Mouse (Mus musculus) heart, embryonic 15.5 days (tissue): Measurements from ENCODE around the gene Xylt2. TPM values are rescaled to one million over a fixed set of nuclear protein-coding genes. Genes with fewer than 3 reads are reported as not detected.
A peak's percentile ranks its signal among the peaks of the same experiment; 100 is the strongest.
"Not testable (repeated sequence)": the region's sequence is repeated elsewhere in the genome, so short reads cannot be mapped to it uniquely, and the experiment has no call there.

Source experiments
- ATAC-seq: fragments of 200-750 bp; cut with Nextera tagmentation; replicated peaks from 2 replicates; pipeline ENCODE4 v1.8.0; 2017; ENCODE audit warnings: low read depth, moderate TSS enrichment; ENCODE audit not compliant: insufficient number of reproducible peaks, insufficient read depth, low FRiP score
- H3K27ac ChIP-seq: fragments of 300-500 bp; sonication (generic); 2 replicates; pipeline ENCODE4 v1.5.1; 2015; ENCODE audit warnings: mild to moderate bottlenecking, inconsistent platforms
- H3K27me3 ChIP-seq: fragments of 300-500 bp; sonication (generic); 2 replicates; pipeline ENCODE4 v1.6.1; 2015; ENCODE audit warnings: inconsistent platforms
- H3K36me3 ChIP-seq: fragments of 300-500 bp; sonication (generic); 2 replicates; pipeline ENCODE4 v1.6.1; 2015; ENCODE audit warnings: mild to moderate bottlenecking, inconsistent platforms
- H3K4me1 ChIP-seq: fragments of 300-500 bp; sonication (generic); replicated peaks from 2 replicates; pipeline ENCODE4 v1.6.1; 2015; ENCODE audit warnings: inconsistent platforms
- H3K4me2 ChIP-seq: fragments of 300-500 bp; sonication (generic); 2 replicates; pipeline ENCODE4 v1.6.1; 2015; ENCODE audit warnings: inconsistent platforms, mild to moderate bottlenecking, moderate library complexity
- H3K4me3 ChIP-seq: fragments of 300-500 bp; sonication (generic); 2 replicates; pipeline ENCODE4 v1.5.1; 2015; ENCODE audit warnings: mild to moderate bottlenecking, inconsistent platforms
- H3K9ac ChIP-seq: fragments of 300-500 bp; sonication (generic); 2 replicates; pipeline ENCODE4 v1.6.1; 2015; ENCODE audit warnings: mild to moderate bottlenecking, inconsistent platforms
- H3K9me3 ChIP-seq: fragments of 300-500 bp; sonication (generic); replicated peaks from 2 replicates; pipeline ENCODE4 v1.6.1; 2016; ENCODE audit warnings: inconsistent platforms
- WGBS: fragments of 180-500 bp; shearing (Covaris S2); methylation state at CpG from one replicate; pipeline ENCODE4 v1.1.7; 2015; ENCODE audit warnings: mixed read lengths; 5-methylcytosine and 5-hydroxymethylcytosine counted together
- polyA plus RNA-seq: library from polyadenylated mRNA; unstranded; fragments of >200 nt; fragmentation: Nextera tagmentation; extraction: Ambion mirVana; gene quantifications from 2 replicates; pipeline ENCODE4 v1.2.1, GENCODE M21; 2015

Gene Xylt2
- polyA plus RNA-seq, 1 experiment from 2014 or later = 11.6 TPM

- Histone ChIP-seq H3K4me2 (no peak overlapping the region), H3K36me3 (no peaks in the 10 kb centered on the region), H3K27me3 (0 out of 2 replicates have a peak, but pooled peaks cover 7% of the 10 kb centered on the region), H3K27ac (no peak overlapping the region), H3K9ac (no peak overlapping the region), H3K4me1 (peaks cover 6% of the 10 kb centered on the region; the same call in 1 of the 2 replicates), H3K4me3 (no peak overlapping the region), H3K9me3 (no peaks in the 10 kb centered on the region)
- WGBS = 64% methylated on average over 27 of the region's 27 CpGs
- ATAC-seq = no peak
Measured at GRCm38 (mm10) chr11:94701401-94702215, 24.3 kb upstream of the Xylt2 start.

DNA sequence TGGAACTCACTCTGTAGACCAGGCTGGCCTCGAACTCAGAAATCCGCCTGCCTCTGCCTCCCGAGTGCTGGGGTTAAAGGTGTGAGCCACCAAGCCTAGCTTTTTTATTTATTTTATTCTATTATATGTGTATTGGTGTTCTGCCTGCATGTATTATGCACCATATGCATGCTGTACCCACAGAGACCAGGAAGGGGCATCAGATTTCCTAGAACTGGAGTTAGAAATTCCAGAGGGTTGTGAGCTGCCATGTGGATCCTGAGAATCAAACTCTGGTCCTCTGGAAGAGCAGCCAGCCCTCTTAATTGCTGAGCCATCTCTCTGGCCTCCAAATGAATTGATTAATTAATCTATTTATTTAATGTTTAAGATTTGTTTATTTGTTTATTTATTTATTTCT is 22.1 kb upstream of the Xylt2 start:
- no peak overlapping the region for H3K27ac ChIP-seq
- H3K27me3 ChIP-seq = 0 out of 2 replicates have a peak, but pooled peaks cover 7% of the 10 kb centered on the region
- H3K4me2 ChIP-seq = no peak overlapping the region
- no peak overlapping the region for H3K4me3 ChIP-seq
- H3K36me3 ChIP-seq = no peaks in the 10 kb centered on the region
- no peak for ATAC-seq
- H3K4me1 ChIP-seq = peaks cover 6% of the 10 kb centered on the region; the same call in 1 of the 2 replicates
- no peak overlapping the region for H3K9ac ChIP-seq
- 96% methylated on average over 3 of the region's 3 CpGs for WGBS
- no peaks in the 10 kb centered on the region for H3K9me3 ChIP-seq

DNA sequence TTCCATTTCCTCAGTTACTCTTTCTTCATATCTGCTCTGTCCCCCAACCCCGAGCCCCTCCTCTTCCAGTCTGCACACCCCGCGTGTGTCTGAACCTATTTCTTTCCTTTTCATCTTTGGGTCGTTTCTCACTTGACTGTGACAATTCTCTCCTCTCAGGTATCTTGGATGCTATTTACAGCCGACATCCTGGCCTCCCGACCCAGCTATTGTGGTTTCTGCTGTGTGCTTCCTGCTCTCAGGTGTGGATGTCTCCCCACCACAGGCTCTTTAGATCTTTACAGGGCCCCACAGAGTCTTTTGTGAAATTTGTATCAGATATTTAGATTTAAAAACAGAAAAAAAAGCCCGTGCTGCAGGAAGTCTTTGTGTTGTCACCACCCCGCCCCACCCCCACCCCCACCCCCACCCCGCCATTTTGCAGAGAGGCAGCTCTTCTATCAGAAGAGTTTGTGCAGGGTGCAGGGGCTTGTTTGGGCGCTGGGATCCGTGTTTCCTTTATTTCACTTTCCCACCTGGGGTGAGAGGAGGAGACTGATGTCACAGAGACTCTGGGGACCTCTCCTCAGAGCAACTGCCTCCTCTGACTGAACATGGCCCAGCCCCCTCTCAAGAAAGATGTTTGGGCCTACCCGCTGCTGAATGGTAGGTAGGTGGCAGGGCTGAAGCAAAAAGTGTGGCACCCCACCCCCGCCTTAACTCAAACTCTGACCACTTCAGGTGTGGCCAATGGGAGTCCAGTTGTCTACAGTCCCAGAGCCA is 20.6 kb upstream of the Xylt2 start:
- Histone ChIP-seq H3K4me2 (no peak overlapping the region), H3K27ac (no peak overlapping the region), H3K36me3 (no peaks in the 10 kb centered on the region), H3K27me3 (0 out of 2 replicates have a peak, but pooled peaks cover 7% of the 10 kb centered on the region), H3K9ac (no peak overlapping the region), H3K4me1 (peaks cover 6% of the 10 kb centered on the region; the same call in 1 of the 2 replicates), H3K4me3 (no peak overlapping the region), H3K9me3 (no peaks in the 10 kb centered on the region)
- WGBS = 38% methylated on average over 13 of the region's 13 CpGs
- ATAC-seq = no peak

GRCm38 (mm10) chr11:94697140-94697539 is 19.8 kb upstream of the Xylt2 start:
- Histone ChIP-seq H3K36me3 (no peaks in the 10 kb centered on the region), H3K27me3 (0 out of 2 replicates have a peak, but pooled peaks cover 7% of the 10 kb centered on the region), H3K9ac (no peak overlapping the region), H3K4me3 (no peak overlapping the region), H3K4me1 (peaks cover 6% of the 10 kb centered on the region; the same call in 1 of the 2 replicates), H3K27ac (no peak overlapping the region), H3K9me3 (no peaks in the 10 kb centered on the region), H3K4me2 (no peak overlapping the region)
- WGBS = 85% methylated on average over 2 of the region's 2 CpGs
- no peak for ATAC-seq

GRCm38 (mm10) chr11:94695508-94695907 is 18.2 kb upstream of the Xylt2 start:
- H3K36me3 ChIP-seq = no peaks in the 10 kb centered on the region
- H3K27ac ChIP-seq = no peak overlapping the region
- H3K9me3 ChIP-seq = no peaks in the 10 kb centered on the region
- peaks cover 6% of the 10 kb centered on the region; the same call in 1 of the 2 replicates for H3K4me1 ChIP-seq
- 55% methylated on average over 6 of the region's 6 CpGs for WGBS
- H3K9ac ChIP-seq = no peak overlapping the region
- H3K4me3 ChIP-seq = no peak overlapping the region
- H3K27me3 ChIP-seq = no peaks in the 10 kb centered on the region
- no peak overlapping the region for H3K4me2 ChIP-seq
- no peak for ATAC-seq

- ATAC-seq = not testable (repeated sequence)
Measured at GRCm38 (mm10) chr11:94692502-94692901, 15.2 kb upstream of the Xylt2 start.

DNA sequence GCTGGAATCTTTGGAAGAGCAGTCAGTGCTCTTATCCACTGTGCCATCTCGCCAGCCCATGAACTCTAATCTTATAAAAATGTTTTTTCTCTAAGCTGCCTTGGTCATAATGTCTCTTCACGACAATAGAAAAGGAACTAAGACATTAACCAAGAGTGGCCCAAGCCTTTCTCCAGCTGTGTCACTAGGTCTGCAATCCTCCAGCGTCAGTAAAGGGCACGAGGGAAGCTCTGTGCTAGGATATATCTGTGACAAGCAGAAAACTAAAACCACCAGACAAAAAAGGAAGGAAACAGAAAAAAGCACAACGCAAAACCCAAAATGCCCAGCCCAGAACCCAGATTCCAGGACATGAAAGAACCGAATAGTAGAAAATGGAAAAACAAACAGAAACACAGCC is 9.9 kb upstream of the Xylt2 start:
- Histone ChIP-seq H3K9me3 (no peaks in the 10 kb centered on the region), H3K27ac (no peak overlapping the region), H3K9ac (no peak overlapping the region), H3K36me3 (no peaks in the 10 kb centered on the region), H3K4me3 (no peak overlapping the region), H3K4me1 (no peaks in the 10 kb centered on the region), H3K27me3 (no peaks in the 10 kb centered on the region), H3K4me2 (no peak overlapping the region)
- WGBS = 67% methylated on average over 6 of the region's 6 CpGs
- no peak for ATAC-seq

More at GRCm38 (mm10) chr11:94692502-94692901, 15.2 kb upstream of the Xylt2 start:
- not testable (repeated sequence) for H3K9ac ChIP-seq, H3K4me3 ChIP-seq, H3K4me2 ChIP-seq, H3K27ac ChIP-seq, H3K4me1 ChIP-seq, H3K36me3 ChIP-seq, H3K27me3 ChIP-seq, H3K9me3 ChIP-seq

DNA sequence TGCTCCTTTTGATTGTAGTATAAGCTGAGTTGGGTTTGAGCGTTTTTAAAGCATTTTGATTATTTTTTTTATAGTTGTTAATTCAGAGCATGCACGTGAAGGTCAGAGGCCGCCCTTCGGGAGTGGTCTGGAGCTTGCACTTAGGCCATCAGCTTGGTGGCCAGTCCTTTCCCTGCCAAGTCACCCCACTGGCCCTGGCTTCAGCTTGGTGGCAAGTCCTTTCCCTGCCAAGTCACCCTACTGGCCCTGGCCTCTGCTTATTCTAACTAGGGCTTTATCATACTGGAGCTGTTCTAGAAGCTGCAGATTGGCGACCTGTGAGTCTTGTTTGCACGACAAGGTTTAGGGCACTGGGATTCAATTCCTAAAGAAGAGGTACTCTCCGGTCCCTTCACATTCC is 5.1 kb upstream of the Xylt2 start:
- H3K36me3 ChIP-seq = no peaks in the 10 kb centered on the region
- H3K4me2 ChIP-seq = no peak overlapping the region
- 81% methylated on average over 7 of the region's 7 CpGs for WGBS
- no peaks in the 10 kb centered on the region for H3K9me3 ChIP-seq
- H3K27me3 ChIP-seq = no peaks in the 10 kb centered on the region
- peaks cover 3% of the 10 kb centered on the region for H3K4me1 ChIP-seq
- no peak overlapping the region for H3K4me3 ChIP-seq
- no peak for ATAC-seq
- no peak overlapping the region for H3K9ac ChIP-seq
- H3K27ac ChIP-seq = no peak overlapping the region

DNA sequence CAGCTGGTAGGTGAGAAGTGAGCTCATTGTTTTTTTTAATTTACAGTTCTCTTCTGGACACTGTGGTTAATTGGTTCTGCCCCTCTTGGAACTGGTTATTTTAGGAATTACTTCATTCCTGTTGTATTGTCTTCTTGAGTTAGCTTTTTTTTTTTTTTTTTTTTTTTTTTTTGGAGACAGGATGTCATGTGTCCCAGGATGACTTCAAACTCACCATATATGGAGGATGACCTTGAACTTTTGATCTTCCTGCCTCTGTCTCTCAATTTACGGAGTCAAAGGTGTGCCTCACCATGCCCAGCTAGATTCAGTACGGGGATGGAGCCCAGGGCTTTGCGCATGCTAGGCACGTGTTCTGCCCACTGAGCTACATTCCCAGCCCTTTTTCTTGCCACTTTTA is 4.3 kb upstream of the Xylt2 start:
- 82% methylated on average over 4 of the region's 4 CpGs for WGBS
- no peak for ATAC-seq
- H3K4me2 ChIP-seq = no peak overlapping the region
- peaks cover 4% of the 10 kb centered on the region for H3K4me1 ChIP-seq
- no peaks in the 10 kb centered on the region for H3K9me3 ChIP-seq
- H3K9ac ChIP-seq = no peak overlapping the region
- H3K27me3 ChIP-seq = no peaks in the 10 kb centered on the region
- H3K36me3 ChIP-seq = no peaks in the 10 kb centered on the region
- no peak overlapping the region for H3K27ac ChIP-seq
- no peak overlapping the region for H3K4me3 ChIP-seq

DNA sequence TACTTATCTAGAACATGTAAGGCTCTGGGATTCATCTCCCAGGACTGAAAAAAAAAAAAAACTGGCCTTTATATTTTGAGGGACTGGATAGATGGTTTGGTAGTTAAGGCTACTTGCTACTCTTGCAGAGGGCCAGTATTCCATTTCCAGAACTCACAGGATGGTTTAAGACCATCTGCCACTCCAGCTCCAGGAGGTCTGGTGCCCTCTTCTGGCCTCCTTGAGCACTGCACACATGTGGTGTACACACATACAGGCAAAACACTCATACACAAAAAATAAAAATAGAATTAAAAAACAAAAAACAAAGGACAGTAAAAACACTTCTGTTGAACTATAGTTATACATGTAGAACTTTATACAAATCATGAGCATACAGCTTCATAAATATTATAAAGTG is 3.3 kb upstream of the Xylt2 start:
- Histone ChIP-seq H3K4me1 (peaks cover 14% of the 10 kb centered on the region), H3K27ac (no peak overlapping the region), H3K4me2 (no peak overlapping the region), H3K27me3 (no peaks in the 10 kb centered on the region), H3K9ac (no peak overlapping the region), H3K9me3 (no peaks in the 10 kb centered on the region), H3K36me3 (no peaks in the 10 kb centered on the region), H3K4me3 (no peak overlapping the region)
- no peak for ATAC-seq

DNA sequence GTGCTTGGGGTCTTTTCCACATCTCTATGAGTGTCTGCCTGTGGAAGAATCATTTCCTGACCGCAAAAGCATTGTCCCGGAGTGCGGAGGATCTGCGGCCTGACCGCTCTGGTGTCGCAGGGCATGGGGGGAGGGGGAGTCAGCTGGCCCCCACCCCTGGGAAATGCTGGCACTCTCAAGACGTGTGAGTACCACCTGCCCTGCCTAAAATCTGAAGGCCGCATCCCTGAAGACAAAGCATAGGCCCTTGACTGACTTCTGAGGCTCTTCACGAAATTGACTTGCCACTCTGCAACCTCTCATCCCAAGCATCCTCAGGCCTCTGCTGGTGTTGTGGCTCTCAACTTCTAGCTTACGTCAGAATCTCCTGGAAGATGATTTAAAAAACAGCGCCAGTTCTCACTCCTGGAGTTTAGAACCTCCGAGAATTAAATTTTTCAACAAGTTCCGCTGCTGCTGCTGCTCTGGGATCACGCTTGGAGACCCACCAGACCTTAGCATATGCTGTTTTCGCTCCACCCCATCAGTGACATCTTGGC is 361 bp upstream of the Xylt2 start:
- Histone ChIP-seq H3K27me3 (no peaks in the 10 kb centered on the region), H3K4me3 (peak overlapping the region; percentile 96), H3K27ac (no peak overlapping the region), H3K4me1 (peaks cover 30% of the 10 kb centered on the region), H3K4me2 (peak overlapping the region; percentile 82), H3K9me3 (no peaks in the 10 kb centered on the region), H3K9ac (peak overlapping the region; percentile 98; the same call in 1 of the 2 replicates), H3K36me3 (no peaks in the 10 kb centered on the region)
- no peak for ATAC-seq
- 30% methylated on average over 15 of the region's 15 CpGs for WGBS
